31 mouse cellular contexts compared by ENCODE assay signal in genomic region chr9:14603475-14603874, GRCm38 (mm10). TPM values are rescaled to one million over a fixed set of nuclear protein-coding genes. Genes with fewer than 3 reads are reported as not detected.
DNase-seq lines count a peak whose midpoint lies in the region; ATAC-seq and TF ChIP-seq lines count a peak whose summit lies in the region.
"Had no signal": no experiment of that assay in that cellular context is flagged by ENCODE, and none has a peak within 500 bp of the region (broad histone marks: within the 10 kb centered on the region; RNA-seq: fewer than 3 reads in every experiment).

No protein-coding gene starts in this region.

- H3K4me2 ChIP-seq in midbrain, embryonic 11.5 days = no peak overlapping the region
- H3K4me2 ChIP-seq: heart, embryonic 12.5 days; hindbrain, embryonic 13.5 days; liver, embryonic 15.5 days; lung, embryonic 15.5 days; midbrain, embryonic 13.5 days had no signal

- TF ChIP-seq POLR2A in heart, adult 2 months (IDR thresholded peaks at IDR 0.05; ENCODE audit: insufficient read depth, low read depth, low read length) = no peak

- in situ Hi-C loops in Patski (cut with MboI; ENCODE audit: low pct_unique_long_range_greater_than_20kb) = no loop called here

- H3K79me2 ChIP-seq in heart, adult 2 months (replicated peaks; ENCODE audit: control insufficient read depth, insufficient read depth, low read length) = peaks cover 11% of the 10 kb centered on the region

- H3K27me3 ChIP-seq in heart, adult 2 months (ENCODE audit: control insufficient read depth, insufficient read depth, low read length) = no peaks in the 10 kb centered on the region
- H3K27me3 ChIP-seq in midbrain, embryonic 11.5 days (ENCODE audit: control insufficient read depth, insufficient read depth, low read length) = no peaks in the 10 kb centered on the region
- H3K27me3 ChIP-seq in midbrain, embryonic 10.5 days (ENCODE audit: low read depth, poor library complexity, severe bottlenecking) = no peaks in the 10 kb centered on the region
- H3K27me3 ChIP-seq in Patski = no peaks in the 10 kb centered on the region
- H3K27me3 ChIP-seq: heart, embryonic 12.5 days; hindbrain, embryonic 13.5 days; liver, embryonic 15.5 days; lung, embryonic 15.5 days; midbrain, embryonic 13.5 days had no signal

- POLR2A ChIA-PET in Patski (lab: Charles Lee) = no interaction called here

- TF ChIP-seq CTCF in heart, adult 2 months (IDR thresholded peaks at IDR 0.05) = peak; percentile 35
- peak; percentile 43 for TF ChIP-seq CTCF in Patski (IDR thresholded peaks at IDR 0.05)

- WGBS in heart, adult 2 months = 77% methylated on average over 4 of the region's 4 CpGs
- WGBS in midbrain, embryonic 11.5 days = 86% methylated on average over 4 of the region's 4 CpGs
- 88% methylated on average over 4 of the region's 4 CpGs for WGBS in midbrain, embryonic 10.5 days

- no peak overlapping the region for H3K4me3 ChIP-seq in heart, adult 2 months
- H3K4me3 ChIP-seq in midbrain, embryonic 11.5 days (ENCODE audit: low read depth, low read length) = no peak overlapping the region
- no peak overlapping the region for H3K4me3 ChIP-seq in midbrain, embryonic 10.5 days
- H3K4me3 ChIP-seq: erythroblast, embryonic 14.5 days; heart, embryonic 12.5 days; hindbrain, embryonic 13.5 days; liver, embryonic 15.5 days; lung, embryonic 15.5 days; midbrain, embryonic 13.5 days had no signal

- no peak for DNase-seq in heart, adult 2 months
- no peak for DNase-seq in heart, adult 9 months (ENCODE audit: low spot score in 2 of 2)
- peak; percentile 77 for DNase-seq in midbrain, embryonic 11.5 days (ENCODE audit: low spot score, missing footprints)
- no peak for DNase-seq in midbrain, embryonic 10.5 days (ENCODE audit: low spot score)
- DNase-seq in Patski (ENCODE audit: low read depth, low spot score) (no peak), liver (no peak)
- DNase-seq: adrenal gland, adult 2 months; adrenal gland, postnatal 36 days; cerebellum, adult 18-20 months; cerebellum, postnatal 10 days; gastrocnemius, postnatal 25 days; heart, adult 11 months; heart, postnatal 4 days; kidney, adult 18-20 months; kidney, postnatal 36 days; layer of hippocampus, postnatal 36 days; lung, postnatal 36 days; right cerebral cortex, adult 18-20 months; spleen, adult 18-20 months; thymus, adult 2 months; thymus, postnatal 36 days had no signal

- intact Hi-C loops in heart, adult 2 months (cut with DNase I) = no loop called here

- no peaks in the 10 kb centered on the region for H3K9me3 ChIP-seq in midbrain, embryonic 11.5 days (ENCODE audit: control insufficient read depth, low read length)
- no peaks in the 10 kb centered on the region; the same call in 1 of the 2 replicates for H3K9me3 ChIP-seq in midbrain, embryonic 10.5 days (replicated peaks)
- H3K9me3 ChIP-seq: G1E; heart, embryonic 12.5 days; hindbrain, embryonic 13.5 days; liver, embryonic 15.5 days; lung, embryonic 15.5 days; midbrain, embryonic 13.5 days had no signal

- H3K36me3 ChIP-seq in heart, adult 2 months (ENCODE audit: control insufficient read depth, insufficient read depth, low read length) = peaks cover 10% of the 10 kb centered on the region
- H3K36me3 ChIP-seq in midbrain, embryonic 11.5 days (ENCODE audit: control insufficient read depth, insufficient read depth, low read length) = no peaks in the 10 kb centered on the region; the same call in 1 of the 2 replicates
- H3K36me3 ChIP-seq in midbrain, embryonic 10.5 days = peaks cover 63% of the 10 kb centered on the region
- H3K36me3 ChIP-seq: G1E; hindbrain, embryonic 13.5 days; liver, embryonic 15.5 days; lung, embryonic 15.5 days had no signal

- H3K27ac ChIP-seq in heart, adult 2 months = no peak overlapping the region
- no peak overlapping the region for H3K27ac ChIP-seq in midbrain, embryonic 11.5 days (ENCODE audit: low read depth, low read length)
- no peak overlapping the region for H3K27ac ChIP-seq in midbrain, embryonic 10.5 days (replicated peaks)
- H3K27ac ChIP-seq: hindbrain, embryonic 13.5 days; liver, embryonic 15.5 days; lung, embryonic 15.5 days; midbrain, embryonic 13.5 days had no signal

- H3K4me1 ChIP-seq in heart, adult 2 months (ENCODE audit: control insufficient read depth, insufficient read depth, low read length) = peaks cover 32% of the 10 kb centered on the region
- H3K4me1 ChIP-seq in midbrain, embryonic 11.5 days (ENCODE audit: control insufficient read depth, insufficient read depth, low read length) = no peaks in the 10 kb centered on the region
- peaks cover 9% of the 10 kb centered on the region for H3K4me1 ChIP-seq in midbrain, embryonic 10.5 days
- H3K4me1 ChIP-seq: liver, embryonic 15.5 days had no signal

- no peak overlapping the region for H3K9ac ChIP-seq in heart, adult 2 months (ENCODE audit: low read depth, low read length)
- no peak overlapping the region for H3K9ac ChIP-seq in midbrain, embryonic 11.5 days (ENCODE audit: low read length)
- H3K9ac ChIP-seq: heart, embryonic 12.5 days; hindbrain, embryonic 13.5 days; liver, embryonic 15.5 days; lung, embryonic 15.5 days; midbrain, embryonic 13.5 days had no signal

- CTCF ChIA-PET in Patski (lab: Charles Lee) = no interaction called here

- TF ChIP-seq EP300 in heart, adult 2 months (IDR thresholded peaks at IDR 0.05; ENCODE audit: insufficient read depth, low read depth, low read length) = no peak

- no peak for ATAC-seq in midbrain, embryonic 11.5 days (ENCODE audit: low FRiP score)
- ATAC-seq in Patski = no peak
- no peak for ATAC-seq in inflammation-experienced regulatory T-cells, adult 6 months
- ATAC-seq: activated CD4-positive, CD25-positive, alpha-beta regulatory T cell, adult 4 months; midbrain, embryonic 13.5 days had no signal

RNA-seq across cellular contexts. Expression of gene Amotl1, which starts 41.4 kb away (rescaled TPM):
- 10 to 100 TPM; 58.3 to 59.5 TPM for total RNA-seq in heart, adult 2 months (2021)
- polyA plus RNA-seq in heart, adult 2 months (2012; rRNA removed) = 27.4 and 41.1 TPM in 2 replicates
- polyA plus RNA-seq in midbrain, embryonic 11.5 days (2014; fragmentation: Nextera tagmentation; extraction: Ambion mirVana) = 14.8 and 15.2 TPM in 2 replicates
- polyA plus RNA-seq in midbrain, embryonic 10.5 days (2016; fragmentation: Nextera tagmentation; extraction: Ambion mirVana) = 14.7 and 14.9 TPM in 2 replicates
- polyA plus RNA-seq in Patski (2021) = 44.1 TPM
- under 1 TPM in 2 of 3 experiments, not detected in 1; 0.04 to 0.72 TPM for polyA plus RNA-seq in inflammation-experienced regulatory T-cells, adult 6 months (2017; shearing (Covaris generic))
- total RNA-seq: megakaryocyte, adult 5-6 weeks had no signal
